Mouse (Mus musculus) lung, postnatal 0 days (tissue): ENCODE measurements at regions not wholly inside any gene's neighbourhood (a gene's known extent, or its start where the extent isn't known, plus 50 kb on each side); places are given as distances from the start of the nearest gene placed in this dataset.

ENCODE experiments used
- ATAC-seq: fragments of 200-750 bp; cut with Nextera tagmentation; 2 replicates; pipeline ENCODE4 v1.8.0; 2017; ENCODE audit warnings: moderate library complexity
- DNase-seq: peaks from one replicate; pipeline ENCODE4 v3.0.0-alpha.2; 2016; ENCODE audit warnings: low spot score
- H3K27ac ChIP-seq: fragments of 300-500 bp; sonication (generic); 2 replicates; pipeline ENCODE4 v1.5.1; 2014; ENCODE audit warnings: antibody characterized with exemption, mild to moderate bottlenecking, low read length, mixed read lengths
- H3K27me3 ChIP-seq: fragments of 300-500 bp; sonication (generic); replicated peaks from 2 replicates; pipeline ENCODE4 v1.6.1; 2014; ENCODE audit warnings: low read length, mixed read lengths; ENCODE audit not compliant: insufficient read depth
- H3K36me3 ChIP-seq: fragments of 300-500 bp; sonication (generic); 2 replicates; pipeline ENCODE4 v1.6.1; 2014; ENCODE audit warnings: low read length, mixed read lengths; ENCODE audit not compliant: insufficient read depth
- H3K4me1 ChIP-seq: fragments of 300-500 bp; sonication (generic); 2 replicates; pipeline ENCODE4 v1.6.1; 2014; ENCODE audit warnings: antibody characterized with exemption, low read depth, low read length, mixed read lengths; ENCODE audit not compliant: insufficient read depth
- H3K4me2 ChIP-seq: fragments of 300-500 bp; sonication (generic); replicated peaks from 2 replicates; pipeline ENCODE4 v1.6.1; 2014; ENCODE audit warnings: low read depth, mild to moderate bottlenecking, low read length, moderate library complexity, mixed read lengths
- H3K4me3 ChIP-seq: fragments of 300-500 bp; sonication (generic); 2 replicates; pipeline ENCODE4 v1.5.1; 2014; ENCODE audit warnings: low read depth, low read length
- H3K9ac ChIP-seq: fragments of 300-500 bp; sonication (generic); replicated peaks from 2 replicates; pipeline ENCODE4 v1.6.1; 2014; ENCODE audit warnings: low read depth, mild to moderate bottlenecking
- H3K9me3 ChIP-seq: fragments of 300-500 bp; sonication (generic); 2 replicates; pipeline ENCODE4 v1.6.1; 2016; ENCODE audit warnings: low read length, mixed read lengths
- CTCF ChIP-seq: IDR thresholded peaks from 2 replicates; pipeline ENCODE4 v1.5.1; 2016; ENCODE audit warnings: antibody characterized with exemption, mild to moderate bottlenecking
- EP300 ChIP-seq: IDR thresholded peaks from 2 replicates; pipeline ENCODE4 v1.6.1; 2016; ENCODE audit warnings: antibody characterized with exemption, mild to moderate bottlenecking, control low read depth
- WGBS: fragments of 180-500 bp; shearing (Covaris S2); extraction: QIAGEN DNeasy Blood & Tissue Kit; methylation state at CpG from one replicate; pipeline ENCODE4 v1.1.7; 2014; 5-methylcytosine and 5-hydroxymethylcytosine counted together

DNA sequence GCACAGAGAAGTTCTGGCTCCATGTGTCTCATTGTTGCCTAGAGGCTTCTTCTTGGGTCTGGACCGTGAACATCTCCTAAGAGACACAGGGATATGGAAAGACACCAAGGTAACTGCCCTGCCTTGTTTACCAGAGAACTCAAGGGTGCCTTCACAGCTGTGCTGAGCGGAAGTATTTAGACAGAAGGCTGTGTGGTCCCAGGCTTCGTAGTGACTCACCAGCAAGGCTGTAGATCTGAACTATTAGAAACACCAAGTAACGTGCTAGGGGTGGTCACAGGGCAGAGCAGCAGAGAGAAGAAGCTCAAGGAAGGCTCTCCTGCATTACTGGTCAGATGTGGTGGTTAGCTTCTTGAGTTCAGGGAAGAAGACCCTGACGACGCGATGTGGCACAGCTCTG lies 51.6 kb upstream of the Lpp start:
- H3K4me3 ChIP-seq = no peak overlapping the region
- H3K9ac ChIP-seq = no peak overlapping the region
- H3K9me3 ChIP-seq = no peaks in the 10 kb centered on the region
- 0 out of 2 replicates have a peak, but pooled peaks cover 3% of the 10 kb centered on the region for H3K4me1 ChIP-seq
- no peak for ATAC-seq
- TF ChIP-seq EP300 (no peak), CTCF (no peak)
- no peak overlapping the region for H3K4me2 ChIP-seq
- H3K27me3 ChIP-seq = no peaks in the 10 kb centered on the region
- no peaks in the 10 kb centered on the region for H3K36me3 ChIP-seq
- no peak overlapping the region for H3K27ac ChIP-seq
- no peak for DNase-seq
- 82% methylated on average over 7 of the region's 7 CpGs for WGBS

- 82% methylated on average over 7 of the region's 7 CpGs for WGBS
- H3K4me3 ChIP-seq = no peak overlapping the region
- H3K4me1 ChIP-seq = 0 out of 2 replicates have a peak, but pooled peaks cover 3% of the 10 kb centered on the region
- DNase-seq (no peak), ATAC-seq (no peak)
- no peaks in the 10 kb centered on the region for H3K36me3 ChIP-seq
- H3K4me2 ChIP-seq = no peak overlapping the region
- no peak overlapping the region for H3K27ac ChIP-seq
- no peak overlapping the region for H3K9ac ChIP-seq
- no peak for TF ChIP-seq EP300
- no peak for TF ChIP-seq CTCF
- no peaks in the 10 kb centered on the region for H3K27me3 ChIP-seq
- H3K9me3 ChIP-seq = no peaks in the 10 kb centered on the region
Observed at GRCm38 (mm10) chr16:24340646-24341045, 52.7 kb upstream of the Lpp start.

GRCm38 (mm10) chr16:24339320-24340265 lies 53.7 kb upstream of the Lpp start:
- no peaks in the 10 kb centered on the region for H3K36me3 ChIP-seq
- DNase-seq (peak; percentile 94), ATAC-seq (peak; percentile 93)
- H3K9ac ChIP-seq = no peak overlapping the region
- 31% methylated on average over 10 of the region's 10 CpGs for WGBS
- H3K4me2 ChIP-seq = no peak overlapping the region
- no peaks in the 10 kb centered on the region for H3K27me3 ChIP-seq
- no peak overlapping the region for H3K4me3 ChIP-seq
- 0 out of 2 replicates have a peak, but pooled peaks cover 3% of the 10 kb centered on the region for H3K4me1 ChIP-seq
- TF ChIP-seq EP300 (peak; percentile 75), CTCF (no peak)
- peak overlapping the region; percentile 23; the same call in 1 of the 2 replicates for H3K27ac ChIP-seq
- H3K9me3 ChIP-seq = no peaks in the 10 kb centered on the region

- H3K4me3 ChIP-seq = no peak overlapping the region
- no peaks in the 10 kb centered on the region for H3K27me3 ChIP-seq
- ATAC-seq = no peak
- no peaks in the 10 kb centered on the region for H3K9me3 ChIP-seq
- TF ChIP-seq EP300 (no peak), CTCF (no peak)
- 81% methylated on average over 7 of the region's 7 CpGs for WGBS
- no peaks in the 10 kb centered on the region for H3K36me3 ChIP-seq
- DNase-seq = no peak
- no peak overlapping the region for H3K9ac ChIP-seq
- no peak overlapping the region for H3K4me2 ChIP-seq
- H3K4me1 ChIP-seq = 0 out of 2 replicates have a peak, but pooled peaks cover 3% of the 10 kb centered on the region
- H3K27ac ChIP-seq = no peak overlapping the region
Observed at GRCm38 (mm10) chr16:24338404-24338803, 54.9 kb upstream of the Lpp start.

DNA sequence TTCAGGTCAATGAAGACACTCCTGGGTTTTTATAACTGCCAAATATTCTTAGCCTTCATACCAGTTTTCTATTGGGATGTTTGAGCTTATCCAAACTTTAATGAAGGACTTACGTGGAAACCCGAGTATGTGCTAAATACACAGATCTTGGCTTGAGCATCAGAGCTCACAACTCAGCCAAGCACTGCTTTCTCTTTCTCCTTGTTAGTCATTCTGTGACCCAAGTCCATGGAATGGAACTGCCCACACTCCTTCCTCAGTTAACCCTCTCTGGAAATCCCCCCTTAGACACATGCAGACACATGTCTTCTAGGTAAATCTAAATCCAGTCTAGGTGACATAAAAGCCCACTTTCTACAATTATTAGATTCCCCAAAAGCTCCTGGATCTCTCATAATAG lies 58.9 kb upstream of the Lpp start:
- H3K27ac ChIP-seq = no peak overlapping the region
- 43% methylated on average over 2 of the region's 2 CpGs for WGBS
- no peak for TF ChIP-seq EP300
- TF ChIP-seq CTCF = no peak
- ATAC-seq = no peak
- no peak for DNase-seq
- H3K4me2 ChIP-seq = no peak overlapping the region
- no peak overlapping the region for H3K9ac ChIP-seq
- no peaks in the 10 kb centered on the region for H3K9me3 ChIP-seq
- H3K4me1 ChIP-seq = no peaks in the 10 kb centered on the region
- no peaks in the 10 kb centered on the region for H3K36me3 ChIP-seq
- H3K4me3 ChIP-seq = no peak overlapping the region
- no peaks in the 10 kb centered on the region for H3K27me3 ChIP-seq

- DNase-seq (no peak), ATAC-seq (no peak)
- Histone ChIP-seq H3K4me2 (no peak overlapping the region), H3K9me3 (no peaks in the 10 kb centered on the region), H3K27ac (no peak overlapping the region), H3K4me1 (no peaks in the 10 kb centered on the region), H3K27me3 (no peaks in the 10 kb centered on the region), H3K9ac (no peak overlapping the region), H3K4me3 (no peak overlapping the region), H3K36me3 (no peaks in the 10 kb centered on the region)
- 75% methylated on average over 13 of the region's 13 CpGs for WGBS
- TF ChIP-seq CTCF = no peak
Observed at GRCm38 (mm10) chr16:24331446-24332020, 61.8 kb upstream of the Lpp start.
